24 mouse cellular contexts compared by ENCODE assay signal in the genomic region with DNA sequence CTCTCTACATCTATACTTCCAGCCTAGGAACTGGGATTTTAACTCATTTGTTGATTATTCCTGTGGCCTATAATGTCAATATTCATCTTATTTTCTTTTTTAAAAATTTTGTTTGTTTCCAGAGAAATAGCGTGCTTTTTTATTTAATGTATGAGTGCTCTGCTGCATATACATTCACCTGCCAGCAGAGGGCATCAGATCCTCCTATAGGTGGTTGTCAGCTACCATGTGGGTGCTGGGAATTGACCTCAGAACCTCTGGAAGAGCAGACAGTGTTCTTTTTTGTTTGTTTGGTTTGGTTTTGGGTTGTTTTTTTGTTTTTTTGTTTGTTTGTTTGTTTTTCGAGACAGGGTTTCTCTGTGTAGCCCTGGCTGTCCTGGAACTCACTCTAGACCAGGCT. TPM values are rescaled to one million over a fixed set of nuclear protein-coding genes. Genes with fewer than 3 reads are reported as not detected.
DNase-seq lines count a peak whose midpoint lies in the region; ATAC-seq and TF ChIP-seq lines count a peak whose summit lies in the region.
"Had no signal": no experiment of that assay in that cellular context is flagged by ENCODE, and none has a peak within 500 bp of the region (broad histone marks: within the 10 kb centered on the region; RNA-seq: fewer than 3 reads in every experiment).

No protein-coding gene starts in this region.

- 71% methylated on average over 2 of the region's 2 CpGs for WGBS in heart, postnatal 0 days
- 68% methylated on average over 2 of the region's 2 CpGs for WGBS in heart, embryonic 12.5 days
- 68% methylated on average over 2 of the region's 2 CpGs for WGBS in liver, postnatal 0 days (ENCODE audit: insufficient replicate concordance)
- WGBS in liver, embryonic 11.5 days = 84% methylated on average over 2 of the region's 2 CpGs

- no peak overlapping the region for H3K4me3 ChIP-seq in heart, postnatal 0 days (ENCODE audit: low read depth, low read length)
- no peak overlapping the region for H3K4me3 ChIP-seq in heart, embryonic 12.5 days
- no peak overlapping the region for H3K4me3 ChIP-seq in liver, postnatal 0 days (ENCODE audit: low read depth, low read length)
- H3K4me3 ChIP-seq in liver, embryonic 11.5 days (ENCODE audit: low read depth, low read length) = no peak overlapping the region
- H3K4me3 ChIP-seq: embryonic facial prominence, embryonic 13.5 days; limb, embryonic 13.5 days had no signal

- H3K27me3 ChIP-seq in heart, postnatal 0 days (ENCODE audit: control insufficient read depth, insufficient read depth, low read length) = no peaks in the 10 kb centered on the region
- 0 out of 2 replicates have a peak, but pooled peaks cover 10% of the 10 kb centered on the region for H3K27me3 ChIP-seq in heart, embryonic 12.5 days (replicated peaks)
- no peaks in the 10 kb centered on the region for H3K27me3 ChIP-seq in liver, postnatal 0 days (ENCODE audit: insufficient read depth, low read length)
- H3K27me3 ChIP-seq in liver, embryonic 11.5 days (replicated peaks; ENCODE audit: control insufficient read depth, insufficient read depth, low read length) = no peaks in the 10 kb centered on the region
- H3K27me3 ChIP-seq in splenic B cell, adult 2 months (ENCODE audit: control insufficient read depth, insufficient read depth, low read length, poor library complexity, severe bottlenecking) = no peaks in the 10 kb centered on the region
- H3K27me3 ChIP-seq: embryonic facial prominence, embryonic 13.5 days; limb, embryonic 13.5 days had no signal

- H3K4me1 ChIP-seq in heart, postnatal 0 days (ENCODE audit: control insufficient read depth, insufficient read depth) = peaks cover 16% of the 10 kb centered on the region
- H3K4me1 ChIP-seq in heart, embryonic 12.5 days (replicated peaks) = peaks cover 18% of the 10 kb centered on the region
- H3K4me1 ChIP-seq in liver, postnatal 0 days (ENCODE audit: insufficient read depth) = peaks cover 16% of the 10 kb centered on the region
- peaks cover 8% of the 10 kb centered on the region for H3K4me1 ChIP-seq in liver, embryonic 11.5 days (replicated peaks; ENCODE audit: control insufficient read depth, insufficient read depth, low read length)

- no peak overlapping the region for H3K27ac ChIP-seq in heart, postnatal 0 days (ENCODE audit: low read depth)
- no peak overlapping the region for H3K27ac ChIP-seq in heart, embryonic 12.5 days (ENCODE audit: poor library complexity, severe bottlenecking)
- H3K27ac ChIP-seq in liver, postnatal 0 days (ENCODE audit: low read depth) = no peak overlapping the region
- H3K27ac ChIP-seq in liver, embryonic 11.5 days (ENCODE audit: low read depth, low read length) = no peak overlapping the region
- H3K27ac ChIP-seq: embryonic facial prominence, embryonic 13.5 days; limb, embryonic 13.5 days had no signal

- no peak for TF ChIP-seq EP300 in heart, postnatal 0 days (IDR thresholded peaks at IDR 0.05; ENCODE audit: low read depth)
- TF ChIP-seq EP300 in liver, postnatal 0 days (IDR thresholded peaks at IDR 0.05; ENCODE audit: low read depth) = no peak

- ATAC-seq in heart, postnatal 0 days (ENCODE audit: insufficient read depth, low read depth) = no peak
- no peak for ATAC-seq in heart, embryonic 12.5 days (ENCODE audit: insufficient number of reproducible peaks, low FRiP score)
- ATAC-seq in liver, postnatal 0 days = no peak
- ATAC-seq in liver, embryonic 11.5 days (replicated peaks; ENCODE audit: low FRiP score) = no peak
- ATAC-seq: forebrain, embryonic 16.5 days had no signal

- DNase-seq in heart, postnatal 0 days (ENCODE audit: low spot score) = no peak
- no peak for DNase-seq in liver, postnatal 0 days
- no peak for DNase-seq in liver, embryonic 11.5 days (ENCODE audit: low spot score)
- DNase-seq in ES-CJ7 (ENCODE audit: low read depth, low spot score) = peak; percentile 60
- peak; percentile 14 for DNase-seq in splenic B cell, adult 2 months (ENCODE audit: low read depth, low spot score)
- no peak for DNase-seq in adrenal gland, postnatal 10 days
- DNase-seq in adipocyte (ENCODE audit: low spot score) = no peak
- DNase-seq: adrenal gland, postnatal 14 days; cerebellum, adult 11 months; cerebellum, postnatal 14 days; heart, adult 11 months; kidney, adult 8-10 months; kidney, postnatal 36 days; layer of hippocampus, adult 9-11 months; lung, postnatal 4 days; right cerebral cortex, postnatal 25 days; thymus, postnatal 14 days had no signal

- H3K9me3 ChIP-seq in heart, postnatal 0 days (replicated peaks; ENCODE audit: control insufficient read depth, low read length) = no peaks in the 10 kb centered on the region
- H3K9me3 ChIP-seq in heart, embryonic 12.5 days (replicated peaks) = peaks cover 8% of the 10 kb centered on the region
- peaks cover 4% of the 10 kb centered on the region for H3K9me3 ChIP-seq in liver, postnatal 0 days (ENCODE audit: low read length)
- H3K9me3 ChIP-seq in liver, embryonic 11.5 days (ENCODE audit: control insufficient read depth, low read length) = 0 out of 2 replicates have a peak, but pooled peaks cover 4% of the 10 kb centered on the region
- H3K9me3 ChIP-seq: embryonic facial prominence, embryonic 13.5 days; limb, embryonic 13.5 days had no signal

- TF ChIP-seq CTCF in heart, postnatal 0 days (IDR thresholded peaks at IDR 0.05; ENCODE audit: low read depth) = peak; percentile 10; the same call in 1 of the 2 replicates
- TF ChIP-seq CTCF in liver, postnatal 0 days (IDR thresholded peaks at IDR 0.05; ENCODE audit: low read depth) = peak; percentile 44

- no peak overlapping the region for H3K4me2 ChIP-seq in heart, postnatal 0 days (ENCODE audit: low read depth, low read length)
- H3K4me2 ChIP-seq in heart, embryonic 12.5 days = no peak overlapping the region
- H3K4me2 ChIP-seq in liver, postnatal 0 days (ENCODE audit: low read depth, low read length) = no peak overlapping the region
- no peak overlapping the region for H3K4me2 ChIP-seq in liver, embryonic 11.5 days
- H3K4me2 ChIP-seq: embryonic facial prominence, embryonic 13.5 days; limb, embryonic 13.5 days had no signal

- H3K9ac ChIP-seq in heart, postnatal 0 days (replicated peaks; ENCODE audit: low read depth, low read length) = no peak overlapping the region
- H3K9ac ChIP-seq in heart, embryonic 12.5 days = no peak overlapping the region
- H3K9ac ChIP-seq in liver, postnatal 0 days (replicated peaks) = no peak overlapping the region
- H3K9ac ChIP-seq in liver, embryonic 11.5 days (ENCODE audit: low read depth, low read length) = no peak overlapping the region
- H3K9ac ChIP-seq: embryonic facial prominence, embryonic 13.5 days; limb, embryonic 13.5 days had no signal

- H3K36me3 ChIP-seq in heart, postnatal 0 days (replicated peaks; ENCODE audit: control insufficient read depth, insufficient read depth, low read length) = no peaks in the 10 kb centered on the region
- H3K36me3 ChIP-seq in heart, embryonic 12.5 days = peaks cover 2% of the 10 kb centered on the region
- H3K36me3 ChIP-seq in liver, postnatal 0 days (replicated peaks; ENCODE audit: insufficient read depth, low read length) = no peaks in the 10 kb centered on the region
- no peaks in the 10 kb centered on the region; the same call in 1 of the 2 replicates for H3K36me3 ChIP-seq in liver, embryonic 11.5 days (ENCODE audit: control insufficient read depth, insufficient read depth, low read length)
- H3K36me3 ChIP-seq in splenic B cell, adult 2 months (ENCODE audit: control insufficient read depth, insufficient read depth, low read length, poor library complexity, severe bottlenecking) = no peaks in the 10 kb centered on the region

RNA-seq across cellular contexts. Expression of gene Rexo4, which starts 3.1 kb away (rescaled TPM):
- total RNA-seq in heart, postnatal 0 days (2014; rRNA removed; ENCODE audit: low replicate concordance) = 9.7 and 22.9 TPM in 2 replicates
- polyA plus RNA-seq in heart, postnatal 0 days (2015; fragmentation: Nextera tagmentation; extraction: Ambion mirVana) = 13.3 and 16.2 TPM in 2 replicates
- polyA plus RNA-seq in heart, embryonic 12.5 days (2016; fragmentation: Nextera tagmentation; extraction: Ambion mirVana) = 27.7 and 29.6 TPM in 2 replicates
- 13.7 and 14.2 TPM in 2 replicates for polyA plus RNA-seq in liver, postnatal 0 days (2015; fragmentation: Nextera tagmentation; extraction: Ambion mirVana)
- polyA plus RNA-seq in liver, embryonic 11.5 days (2014; fragmentation: Nextera tagmentation; extraction: Ambion mirVana) = 58.8 TPM in 2 replicates
- total RNA-seq in adrenal gland, postnatal 10 days (2021) = 10 to 100 TPM; 28.6 to 31.0 TPM

RNA-seq across cellular contexts. Expression of gene Adamts13, which starts 6.0 kb away (rescaled TPM):
- total RNA-seq in heart, postnatal 0 days (2014; rRNA removed; ENCODE audit: low replicate concordance) = not detected in 2 replicates
- not detected in 2 replicates for polyA plus RNA-seq in heart, postnatal 0 days (2015; fragmentation: Nextera tagmentation; extraction: Ambion mirVana)
- not detected in 2 replicates for polyA plus RNA-seq in heart, embryonic 12.5 days (2016; fragmentation: Nextera tagmentation; extraction: Ambion mirVana)
- polyA plus RNA-seq in liver, postnatal 0 days (2015; fragmentation: Nextera tagmentation; extraction: Ambion mirVana) = 1.7 and 1.9 TPM in 2 replicates
- polyA plus RNA-seq in liver, embryonic 11.5 days (2014; fragmentation: Nextera tagmentation; extraction: Ambion mirVana) = 0.43 and 0.63 TPM in 2 replicates
- 1 to 10 TPM; 1.9 to 3.1 TPM for total RNA-seq in adrenal gland, postnatal 10 days (2021)
- total RNA-seq: hematopoietic stem cell, adult 5-6 weeks; midbrain, postnatal 0 days had no signal
- polyA plus RNA-seq: embryonic facial prominence, embryonic 13.5 days; heart, embryonic 14.5 days; limb, embryonic 13.5 days; midbrain, postnatal 0 days had no signal

RNA-seq across cellular contexts. Expression of gene Stkld1, which starts 33.4 kb away (rescaled TPM):
- not detected in 2 replicates for total RNA-seq in heart, postnatal 0 days (2014; rRNA removed; ENCODE audit: low replicate concordance)
- polyA plus RNA-seq in heart, postnatal 0 days (2015; fragmentation: Nextera tagmentation; extraction: Ambion mirVana) = 0.19 and 0.25 TPM in 2 replicates
- polyA plus RNA-seq in heart, embryonic 12.5 days (2016; fragmentation: Nextera tagmentation; extraction: Ambion mirVana) = 0.19 and 0.20 TPM in 2 replicates
- 0.06 TPM in 1 of 2 replicates, not detected in the other for polyA plus RNA-seq in liver, postnatal 0 days (2015; fragmentation: Nextera tagmentation; extraction: Ambion mirVana)
- 0.10 and 0.16 TPM in 2 replicates for polyA plus RNA-seq in liver, embryonic 11.5 days (2014; fragmentation: Nextera tagmentation; extraction: Ambion mirVana)
- total RNA-seq in adrenal gland, postnatal 10 days (2021) = under 1 TPM; 0.18 to 0.27 TPM
- total RNA-seq: adrenal gland, postnatal 14 days; hematopoietic stem cell, adult 5-6 weeks had no signal
- polyA plus RNA-seq: forebrain, embryonic 16.5 days; heart, embryonic 14.5 days; limb, embryonic 13.5 days had no signal

RNA-seq across cellular contexts. Expression of gene Surf4, which starts 33.5 kb away (rescaled TPM):
- total RNA-seq in heart, postnatal 0 days (2014; rRNA removed; ENCODE audit: low replicate concordance) = 186 and 189 TPM in 2 replicates
- polyA plus RNA-seq in heart, postnatal 0 days (2015; fragmentation: Nextera tagmentation; extraction: Ambion mirVana) = 131 and 132 TPM in 2 replicates
- polyA plus RNA-seq in heart, embryonic 12.5 days (2016; fragmentation: Nextera tagmentation; extraction: Ambion mirVana) = 202 and 205 TPM in 2 replicates
- polyA plus RNA-seq in liver, postnatal 0 days (2015; fragmentation: Nextera tagmentation; extraction: Ambion mirVana) = 105 and 112 TPM in 2 replicates
- 183 and 193 TPM in 2 replicates for polyA plus RNA-seq in liver, embryonic 11.5 days (2014; fragmentation: Nextera tagmentation; extraction: Ambion mirVana)
- total RNA-seq in adrenal gland, postnatal 10 days (2021) = 100 to 1,000 TPM; 118 to 141 TPM

RNA-seq across cellular contexts. Expression of gene Cacfd1, which starts 42.5 kb away (rescaled TPM):
- total RNA-seq in heart, postnatal 0 days (2014; rRNA removed; ENCODE audit: low replicate concordance) = 11.9 and 26.6 TPM in 2 replicates
- polyA plus RNA-seq in heart, postnatal 0 days (2015; fragmentation: Nextera tagmentation; extraction: Ambion mirVana) = 34.6 and 37.3 TPM in 2 replicates
- polyA plus RNA-seq in heart, embryonic 12.5 days (2016; fragmentation: Nextera tagmentation; extraction: Ambion mirVana) = 40.0 and 41.6 TPM in 2 replicates
- 21.1 and 23.5 TPM in 2 replicates for polyA plus RNA-seq in liver, postnatal 0 days (2015; fragmentation: Nextera tagmentation; extraction: Ambion mirVana)
- 32.6 and 32.9 TPM in 2 replicates for polyA plus RNA-seq in liver, embryonic 11.5 days (2014; fragmentation: Nextera tagmentation; extraction: Ambion mirVana)
- total RNA-seq in adrenal gland, postnatal 10 days (2021) = 10 to 100 TPM; 40.6 to 42.0 TPM

Comparison
In these comparisons a context has a peak if more than half of its experiments do, and no peak if none do; other contexts are left out.
1. DNase-seq: peak in ES-CJ7 (single experiment) and splenic B cell, adult 2 months (single experiment); none in heart, postnatal 0 days (single experiment), liver, postnatal 0 days (single experiment), liver, embryonic 11.5 days (single experiment), adrenal gland, postnatal 10 days (single experiment) and adipocyte (single experiment).